Mouse (Mus musculus): ENCODE measurements around the gene Kdm4a.

DNA sequence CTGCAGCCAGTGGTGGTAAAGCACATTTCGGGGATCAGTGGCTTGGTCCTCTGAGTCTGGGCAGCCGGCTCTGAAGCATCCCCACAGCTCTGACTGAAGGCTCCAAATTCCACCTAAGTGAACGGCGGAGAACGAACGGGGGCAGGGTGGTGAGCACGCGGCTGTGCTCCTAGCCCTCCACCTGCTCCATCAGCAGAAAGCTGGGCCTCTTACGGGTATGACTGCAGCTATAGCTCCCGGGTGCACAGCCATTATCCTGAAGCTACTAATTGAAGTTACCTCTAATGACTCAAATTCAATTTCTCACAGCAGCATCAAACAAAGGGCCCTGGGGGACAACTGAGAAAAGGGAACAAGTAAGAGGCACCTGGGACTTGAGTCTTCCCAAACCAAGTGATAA lies 32.8 kb downstream of the Kdm4a start:
- TF ChIP-seq CTCF (IDR thresholded peaks at IDR 0.05) (no peak), EP300 (IDR thresholded peaks at IDR 0.05) (no peak)
